Mouse (Mus musculus) limb, embryonic 11.5 days (tissue): ENCODE measurements around the gene Rpe. TPM values are rescaled to one million over a fixed set of nuclear protein-coding genes. Genes with fewer than 3 reads are reported as not detected.
"Not testable (repeated sequence)": the region's sequence is repeated elsewhere in the genome, so short reads cannot be mapped to it uniquely, and the experiment has no call there.

Experiments used
- ATAC-seq: fragments of 200-750 bp; cut with Nextera tagmentation; 2 replicates; pipeline ENCODE4 v1.8.0; 2017; ENCODE audit warnings: low read depth; ENCODE audit not compliant: insufficient number of reproducible peaks, low FRiP score, low TSS enrichment
- DNase-seq: peaks from one replicate; pipeline ENCODE4 v3.0.0-alpha.2; 2015; ENCODE audit warnings: low spot score
- H3K27ac ChIP-seq: fragments of 300-500 bp; sonication (generic); replicated peaks from 2 replicates; pipeline ENCODE4 v1.5.1; 2014; ENCODE audit warnings: low read depth, mild to moderate bottlenecking, low read length
- H3K27me3 ChIP-seq: fragments of 300-500 bp; sonication (generic); 2 replicates; pipeline ENCODE4 v1.6.1; 2014; ENCODE audit warnings: mild to moderate bottlenecking, low read length, mixed read lengths; ENCODE audit not compliant: control insufficient read depth, insufficient read depth
- H3K36me3 ChIP-seq: fragments of 300-500 bp; sonication (generic); 2 replicates; pipeline ENCODE4 v1.6.1; 2014; ENCODE audit warnings: mild to moderate bottlenecking, low read length, moderate library complexity, mixed read lengths; ENCODE audit not compliant: control insufficient read depth, insufficient read depth
- H3K4me1 ChIP-seq: fragments of 300-500 bp; sonication (generic); 2 replicates; pipeline ENCODE4 v1.6.1; 2014; ENCODE audit warnings: low read length, mixed read lengths; ENCODE audit not compliant: control insufficient read depth, insufficient read depth
- H3K4me2 ChIP-seq: fragments of 300-500 bp; sonication (generic); 2 replicates; pipeline ENCODE4 v1.6.1; 2014; ENCODE audit warnings: low read depth, mild to moderate bottlenecking, moderate library complexity; ENCODE audit not compliant: severe bottlenecking
- H3K4me3 ChIP-seq: fragments of 300-500 bp; sonication (generic); 2 replicates; pipeline ENCODE4 v1.5.1; 2014; ENCODE audit warnings: low read depth, low read length
- H3K9ac ChIP-seq: fragments of 300-500 bp; sonication (generic); 2 replicates; pipeline ENCODE4 v1.6.1; 2014; ENCODE audit warnings: mild to moderate bottlenecking, low read length
- H3K9me3 ChIP-seq: fragments of 300-500 bp; sonication (generic); 2 replicates; pipeline ENCODE4 v1.6.1; 2016; ENCODE audit warnings: low read length; ENCODE audit not compliant: control insufficient read depth
- WGBS: fragments of 180-500 bp; shearing (Covaris S2); extraction: QIAGEN DNeasy Blood & Tissue Kit; methylation state at CpG from one replicate; pipeline ENCODE4 v1.1.7; 2014; 5-methylcytosine and 5-hydroxymethylcytosine counted together
- polyA plus RNA-seq: library from polyadenylated mRNA; unstranded; fragments of >200 nt; fragmentation: Nextera tagmentation; extraction: Ambion mirVana; gene quantifications from 2 replicates; pipeline ENCODE4 v1.2.1, GENCODE M21; 2014

Rpe gene
- polyA plus RNA-seq, 1 experiment from 2014 or later, result 51.7 TPM

DNA sequence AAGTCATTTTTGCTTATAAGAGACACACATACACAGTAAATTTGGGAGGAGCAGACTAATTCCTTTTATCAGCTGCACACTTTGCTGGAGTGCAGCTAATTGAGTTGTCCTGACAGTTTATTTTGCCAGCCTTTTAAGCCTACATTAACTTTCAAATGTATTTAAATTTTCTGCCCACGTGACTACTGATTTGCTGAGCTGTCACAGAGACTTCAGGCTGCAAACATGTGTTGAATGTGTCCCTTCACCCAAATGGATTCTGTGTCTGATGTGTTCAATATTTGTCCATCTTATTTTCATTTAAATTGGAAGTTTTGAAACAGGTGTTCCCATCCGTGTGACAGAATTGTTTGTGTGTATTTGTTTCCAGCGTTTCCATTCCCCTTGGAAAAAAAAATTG lies 8.9 kb upstream of the Rpe start:
- Histone ChIP-seq H3K4me3 (no peak overlapping the region), H3K9ac (no peak overlapping the region), H3K4me2 (no peak overlapping the region), H3K4me1 (no peaks in the 10 kb centered on the region), H3K27me3 (no peaks in the 10 kb centered on the region), H3K9me3 (no peaks in the 10 kb centered on the region), H3K36me3 (no peaks in the 10 kb centered on the region), H3K27ac (no peak overlapping the region)
- DNase-seq (no peak), ATAC-seq (no peak)
- 71% methylated on average over 3 of the region's 3 CpGs for WGBS

GRCm38 (mm10) chr1:66692308-66692707 lies 8.3 kb upstream of the Rpe start:
- no peak overlapping the region for H3K4me2 ChIP-seq
- H3K27me3 ChIP-seq, result no peaks in the 10 kb centered on the region
- no peak for ATAC-seq

GRCm38 (mm10) chr1:66692780-66693392 lies 7.7 kb upstream of the Rpe start:
- DNase-seq (no peak), ATAC-seq (no peak)
- H3K36me3 ChIP-seq, result no peaks in the 10 kb centered on the region
- H3K4me1 ChIP-seq, result no peaks in the 10 kb centered on the region
- H3K4me2 ChIP-seq, result no peak overlapping the region
- H3K9me3 ChIP-seq, result no peaks in the 10 kb centered on the region
- H3K27ac ChIP-seq, result no peak overlapping the region
- no peaks in the 10 kb centered on the region for H3K27me3 ChIP-seq
- H3K4me3 ChIP-seq, result no peak overlapping the region
- 88% methylated on average over 8 of the region's 8 CpGs for WGBS
- no peak overlapping the region for H3K9ac ChIP-seq

More at GRCm38 (mm10) chr1:66692308-66692707, 8.3 kb upstream of the Rpe start:
- H3K9me3 ChIP-seq, result no peaks in the 10 kb centered on the region
- H3K4me1 ChIP-seq, result no peaks in the 10 kb centered on the region
- H3K9ac ChIP-seq, result no peak overlapping the region
- no peak overlapping the region for H3K27ac ChIP-seq
- H3K4me3 ChIP-seq, result no peak overlapping the region
- WGBS, result 81% methylated on average over 1 of the region's 1 CpGs
- H3K36me3 ChIP-seq, result no peaks in the 10 kb centered on the region
- no peak for DNase-seq

- H3K4me2 ChIP-seq, result no peak overlapping the region
- no peaks in the 10 kb centered on the region for H3K9me3 ChIP-seq
- no peak overlapping the region for H3K4me3 ChIP-seq
- H3K27me3 ChIP-seq, result no peaks in the 10 kb centered on the region
- no peak overlapping the region for H3K9ac ChIP-seq
- H3K27ac ChIP-seq, result no peak overlapping the region
- no peaks in the 10 kb centered on the region for H3K4me1 ChIP-seq
- DNase-seq, result no peak
- no peaks in the 10 kb centered on the region for H3K36me3 ChIP-seq
- WGBS, result 77% methylated on average over 5 of the region's 5 CpGs
- no peak for ATAC-seq
Measured at GRCm38 (mm10) chr1:66694266-66694665, 6.4 kb upstream of the Rpe start.

DNA sequence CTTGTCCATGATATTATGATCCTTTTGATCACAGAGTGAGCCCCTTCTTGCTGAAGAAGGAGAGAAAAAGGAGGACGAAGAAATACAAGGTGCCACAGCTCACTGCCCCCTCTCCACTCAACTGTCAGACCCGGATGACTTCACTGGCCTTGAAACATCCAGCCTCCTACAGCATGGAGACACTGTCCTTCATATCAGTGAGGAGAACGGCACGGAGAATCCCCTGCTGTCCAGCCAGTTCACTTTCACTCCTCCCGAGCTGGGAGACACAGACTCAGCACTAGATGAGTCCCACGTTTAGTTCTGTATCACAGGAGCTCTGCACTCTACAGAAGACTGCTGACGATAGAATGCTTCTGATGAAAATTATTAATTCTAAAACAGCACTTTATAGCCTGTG lies 5.3 kb upstream of the Rpe start:
- Histone ChIP-seq H3K9me3 (no peaks in the 10 kb centered on the region), H3K9ac (no peak overlapping the region), H3K36me3 (no peaks in the 10 kb centered on the region), H3K27me3 (no peaks in the 10 kb centered on the region), H3K4me3 (no peak overlapping the region), H3K4me1 (no peaks in the 10 kb centered on the region), H3K27ac (no peak overlapping the region), H3K4me2 (no peak overlapping the region)
- no peak for ATAC-seq
- no peak for DNase-seq
- WGBS, result 74% methylated on average over 7 of the region's 7 CpGs

DNA sequence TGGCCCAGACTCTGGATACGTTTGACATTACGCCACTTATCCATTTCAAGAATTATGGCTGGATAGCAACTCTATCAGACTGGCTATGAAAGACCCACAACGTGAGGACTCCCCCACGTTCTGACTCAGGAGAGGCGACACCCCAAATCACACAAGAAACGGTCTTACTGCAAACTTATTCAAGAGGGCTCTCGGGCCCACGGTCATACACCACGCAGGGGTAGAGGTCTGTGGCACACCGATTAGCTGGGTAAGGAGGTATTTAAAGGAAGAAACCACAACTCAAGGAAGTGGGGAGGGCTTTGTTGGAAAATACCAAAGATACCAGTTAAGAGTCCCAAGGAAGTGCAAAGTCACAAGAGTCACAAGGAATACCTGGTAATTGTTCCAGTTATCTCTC lies 1.0 kb upstream of the Rpe start:
- not testable (repeated sequence) for H3K4me2 ChIP-seq, ATAC-seq, H3K9me3 ChIP-seq, H3K36me3 ChIP-seq, DNase-seq, H3K27me3 ChIP-seq, H3K4me1 ChIP-seq, H3K27ac ChIP-seq, H3K4me3 ChIP-seq, H3K9ac ChIP-seq
- WGBS, result 88% methylated on average over 10 of the region's 10 CpGs

- H3K4me2 ChIP-seq, result peak overlapping the region; percentile 60; the same call in 1 of the 2 replicates
- peak; percentile 45 for ATAC-seq
- H3K4me3 ChIP-seq, result peak overlapping the region; percentile 79; the same call in 1 of the 2 replicates
- H3K27ac ChIP-seq, result no peak overlapping the region
- 0 out of 2 replicates have a peak, but pooled peaks cover 3% of the 10 kb centered on the region for H3K36me3 ChIP-seq
- no peaks in the 10 kb centered on the region for H3K27me3 ChIP-seq
- H3K4me1 ChIP-seq, result peaks cover 7% of the 10 kb centered on the region; the same call in 1 of the 2 replicates
- no peak for DNase-seq
- WGBS, result 50% methylated on average over 5 of the region's 5 CpGs
- H3K9ac ChIP-seq, result no peak overlapping the region
- no peaks in the 10 kb centered on the region for H3K9me3 ChIP-seq
Measured at GRCm38 (mm10) chr1:66700149-66700692, 410 bp upstream of the Rpe start.

DNA sequence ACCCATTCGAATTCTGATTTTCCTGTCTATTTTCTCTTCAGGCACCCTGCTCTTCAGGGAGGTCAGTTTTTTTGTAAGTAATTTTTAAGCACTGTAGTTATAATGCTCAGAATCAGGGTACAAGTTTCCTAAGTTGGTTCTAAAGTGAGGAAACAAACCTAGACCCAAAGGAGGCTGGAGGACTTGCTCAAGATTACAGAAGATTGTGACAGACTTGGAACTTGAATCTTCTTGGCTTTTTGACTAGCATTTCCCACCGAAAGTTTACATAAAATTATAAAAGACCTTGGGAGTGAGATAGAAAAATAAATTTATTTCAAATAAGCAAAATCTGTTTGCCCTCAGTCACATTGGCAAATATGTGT lies 927 bp downstream of the Rpe start:
- no peaks in the 10 kb centered on the region for H3K9me3 ChIP-seq
- no peak overlapping the region for H3K27ac ChIP-seq
- H3K4me1 ChIP-seq, result peaks cover 7% of the 10 kb centered on the region; the same call in 1 of the 2 replicates
- 32% methylated on average over 2 of the region's 2 CpGs for WGBS
- peak overlapping the region; percentile 60 for H3K4me2 ChIP-seq
- H3K27me3 ChIP-seq, result no peaks in the 10 kb centered on the region
- ATAC-seq (no peak), DNase-seq (no peak)
- H3K36me3 ChIP-seq, result 0 out of 2 replicates have a peak, but pooled peaks cover 3% of the 10 kb centered on the region
- H3K9ac ChIP-seq, result peak overlapping the region; percentile 83
- H3K4me3 ChIP-seq, result peak overlapping the region; percentile 79
